Mouse (Mus musculus): Measurements from ENCODE around the gene Arrb1. TPM values are rescaled to one million over a fixed set of nuclear protein-coding genes. Genes with fewer than 3 reads are reported as not detected.

Gene Arrb1
- polyA plus RNA-seq, 1 experiment from 2014 or later, result 3.3 TPM

- no peaks in the 10 kb centered on the region for H3K36me3 ChIP-seq (ENCODE audit: control insufficient read depth, insufficient read depth, low read length)
- H3K4me2 ChIP-seq (ENCODE audit: low read depth, severe bottlenecking), result no peak overlapping the region
- ATAC-seq (ENCODE audit: insufficient number of reproducible peaks, low FRiP score, low TSS enrichment, low read depth), result no peak
- H3K27me3 ChIP-seq (ENCODE audit: control insufficient read depth, insufficient read depth, low read length), result no peaks in the 10 kb centered on the region
- DNase-seq (ENCODE audit: low spot score), result no peak
- H3K9ac ChIP-seq (ENCODE audit: low read length), result no peak overlapping the region
- no peak overlapping the region for H3K27ac ChIP-seq (replicated peaks; ENCODE audit: low read depth, low read length)
- WGBS, result 68% methylated on average over 3 of the region's 3 CpGs
- H3K4me3 ChIP-seq (ENCODE audit: low read depth, low read length), result no peak overlapping the region
- 0 out of 2 replicates have a peak, but pooled peaks cover 2% of the 10 kb centered on the region for H3K4me1 ChIP-seq (ENCODE audit: control insufficient read depth, insufficient read depth, low read length)
- no peaks in the 10 kb centered on the region for H3K9me3 ChIP-seq (ENCODE audit: control insufficient read depth, low read length)
Observed at GRCm38 (mm10) chr7:99642078-99642477, 106.8 kb downstream of the Arrb1 start.

GRCm38 (mm10) chr7:99644701-99645100 is 109.4 kb downstream of the Arrb1 start:
- DNase-seq (ENCODE audit: low spot score), result no peak
- Histone ChIP-seq H3K27ac (replicated peaks; ENCODE audit: low read depth, low read length) (no peak overlapping the region), H3K4me3 (ENCODE audit: low read depth, low read length) (no peak overlapping the region), H3K9ac (ENCODE audit: low read length) (no peak overlapping the region), H3K4me1 (ENCODE audit: control insufficient read depth, insufficient read depth, low read length) (0 out of 2 replicates have a peak, but pooled peaks cover 2% of the 10 kb centered on the region), H3K4me2 (ENCODE audit: low read depth, severe bottlenecking) (no peak overlapping the region), H3K9me3 (ENCODE audit: control insufficient read depth, low read length) (no peaks in the 10 kb centered on the region), H3K36me3 (ENCODE audit: control insufficient read depth, insufficient read depth, low read length) (no peaks in the 10 kb centered on the region), H3K27me3 (ENCODE audit: control insufficient read depth, insufficient read depth, low read length) (no peaks in the 10 kb centered on the region)
- WGBS, result 79% methylated on average over 7 of the region's 7 CpGs
- ATAC-seq (ENCODE audit: insufficient number of reproducible peaks, low FRiP score, low TSS enrichment, low read depth), result no peak

GRCm38 (mm10) chr7:99648623-99649022 is 113.4 kb downstream of the Arrb1 start:
- WGBS, result 3% methylated on average over 6 of the region's 6 CpGs
- no peak overlapping the region for H3K4me3 ChIP-seq (ENCODE audit: low read depth, low read length)
- no peaks in the 10 kb centered on the region for H3K27me3 ChIP-seq (ENCODE audit: control insufficient read depth, insufficient read depth, low read length)
- H3K9me3 ChIP-seq (ENCODE audit: control insufficient read depth, low read length), result no peaks in the 10 kb centered on the region
- no peak for ATAC-seq (ENCODE audit: insufficient number of reproducible peaks, low FRiP score, low TSS enrichment, low read depth)
- H3K9ac ChIP-seq (ENCODE audit: low read length), result no peak overlapping the region
- no peaks in the 10 kb centered on the region for H3K36me3 ChIP-seq (ENCODE audit: control insufficient read depth, insufficient read depth, low read length)
- no peak overlapping the region for H3K4me2 ChIP-seq (ENCODE audit: low read depth, severe bottlenecking)
- peak; percentile 85 for DNase-seq (ENCODE audit: low spot score)
- H3K27ac ChIP-seq (replicated peaks; ENCODE audit: low read depth, low read length), result no peak overlapping the region
- no peaks in the 10 kb centered on the region for H3K4me1 ChIP-seq (ENCODE audit: control insufficient read depth, insufficient read depth, low read length)

DNA sequence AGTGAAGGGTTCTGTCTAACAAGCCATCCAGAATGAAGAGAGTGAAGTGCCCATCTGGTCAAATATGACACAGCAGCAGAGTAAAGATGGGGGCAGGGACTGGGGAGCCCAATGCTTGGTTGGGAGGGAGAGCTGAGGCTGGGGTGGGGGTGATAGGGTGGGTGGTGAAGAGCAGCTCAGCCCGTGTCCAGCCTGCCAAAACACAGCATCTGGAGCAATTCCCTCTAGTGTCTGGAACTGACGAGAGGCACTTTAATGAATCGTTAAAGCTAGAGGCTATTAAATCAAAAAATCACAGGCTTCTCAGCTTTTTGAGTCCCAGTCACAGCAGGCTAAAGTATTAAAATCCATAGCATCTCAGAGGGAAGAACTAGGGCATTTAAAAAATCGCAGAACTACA is 114.3 kb downstream of the Arrb1 start:
- Histone ChIP-seq H3K4me1 (ENCODE audit: control insufficient read depth, insufficient read depth, low read length) (no peaks in the 10 kb centered on the region), H3K36me3 (ENCODE audit: control insufficient read depth, insufficient read depth, low read length) (no peaks in the 10 kb centered on the region), H3K4me2 (ENCODE audit: low read depth, severe bottlenecking) (no peak overlapping the region), H3K27ac (replicated peaks; ENCODE audit: low read depth, low read length) (no peak overlapping the region), H3K9ac (ENCODE audit: low read length) (no peak overlapping the region), H3K4me3 (ENCODE audit: low read depth, low read length) (no peak overlapping the region), H3K9me3 (ENCODE audit: control insufficient read depth, low read length) (no peaks in the 10 kb centered on the region), H3K27me3 (ENCODE audit: control insufficient read depth, insufficient read depth, low read length) (no peaks in the 10 kb centered on the region)
- ATAC-seq (ENCODE audit: insufficient number of reproducible peaks, low FRiP score, low TSS enrichment, low read depth), result no peak
- no peak for DNase-seq (ENCODE audit: low spot score)
- 48% methylated on average over 4 of the region's 4 CpGs for WGBS

- Histone ChIP-seq H3K36me3 (ENCODE audit: control insufficient read depth, insufficient read depth, low read length) (no peaks in the 10 kb centered on the region), H3K27me3 (ENCODE audit: control insufficient read depth, insufficient read depth, low read length) (no peaks in the 10 kb centered on the region), H3K4me1 (ENCODE audit: control insufficient read depth, insufficient read depth, low read length) (no peaks in the 10 kb centered on the region), H3K9me3 (ENCODE audit: control insufficient read depth, low read length) (no peaks in the 10 kb centered on the region), H3K27ac (replicated peaks; ENCODE audit: low read depth, low read length) (no peak overlapping the region), H3K9ac (ENCODE audit: low read length) (no peak overlapping the region), H3K4me2 (ENCODE audit: low read depth, severe bottlenecking) (no peak overlapping the region), H3K4me3 (ENCODE audit: low read depth, low read length) (no peak overlapping the region)
- DNase-seq (ENCODE audit: low spot score), result no peak
- no peak for ATAC-seq (ENCODE audit: insufficient number of reproducible peaks, low FRiP score, low TSS enrichment, low read depth)
- 82% methylated on average over 11 of the region's 11 CpGs for WGBS
Observed at GRCm38 (mm10) chr7:99654244-99654643, 119.0 kb downstream of the Arrb1 start.

MicroRNA genes within 50 kb of the gene (microRNA counts, 519-probe panel; counts per million panel counts)
- microRNA mmu-miR-326, result 2,342 counts per million, percentile 21 among the panel's probes with 10 or more counts

Small RNA genes lying within 50 kb of the gene (microRNA-seq; reads per million reads assigned to microRNA genes)
- 26.6 reads per million, percentile 32 among the genes with 10 or more reads in this experiment for gene Mir326

Other genes starting within 250 kb of the Arrb1 start
- gene Serpinh1, start 182.2 kb upstream of the Arrb1 start, polyA plus RNA-seq (2014; fragmentation: Nextera tagmentation; extraction: Ambion mirVana), result 413 and 429 TPM in 2 replicates
- gene Gdpd5, start 154.1 kb upstream of the Arrb1 start, polyA plus RNA-seq (2014; fragmentation: Nextera tagmentation; extraction: Ambion mirVana), result 7.9 and 8.5 TPM in 2 replicates
- gene Klhl35, start 69.5 kb upstream of the Arrb1 start, polyA plus RNA-seq (2014; fragmentation: Nextera tagmentation; extraction: Ambion mirVana), result 0.35 and 0.65 TPM in 2 replicates
- 880 and 888 TPM in 2 replicates for gene Rps3, start 51.7 kb upstream of the Arrb1 start, polyA plus RNA-seq (2014; fragmentation: Nextera tagmentation; extraction: Ambion mirVana)
- gene Tpbgl, start 91.6 kb downstream of the Arrb1 start, polyA plus RNA-seq (2014; fragmentation: Nextera tagmentation; extraction: Ambion mirVana), result 0.12 and 0.13 TPM in 2 replicates
- gene Slco2b1, start 175.9 kb downstream of the Arrb1 start, polyA plus RNA-seq (2014; fragmentation: Nextera tagmentation; extraction: Ambion mirVana), result 0.72 and 0.79 TPM in 2 replicates
- gene Olfr520, start 194.8 kb downstream of the Arrb1 start, polyA plus RNA-seq (2014; fragmentation: Nextera tagmentation; extraction: Ambion mirVana), result not detected in 2 replicates
- gene Olfr521, start 228.0 kb downstream of the Arrb1 start, polyA plus RNA-seq (2014; fragmentation: Nextera tagmentation; extraction: Ambion mirVana), result not detected in 2 replicates